Mouse (Mus musculus): ENCODE measurements at regions not wholly inside any gene's neighbourhood (a gene's known extent, or its start where the extent isn't known, plus 50 kb on each side); places are given as distances from the start of the nearest gene placed in this dataset.
A peak's percentile ranks its signal among the peaks of the same experiment; 100 is the strongest.

DNA sequence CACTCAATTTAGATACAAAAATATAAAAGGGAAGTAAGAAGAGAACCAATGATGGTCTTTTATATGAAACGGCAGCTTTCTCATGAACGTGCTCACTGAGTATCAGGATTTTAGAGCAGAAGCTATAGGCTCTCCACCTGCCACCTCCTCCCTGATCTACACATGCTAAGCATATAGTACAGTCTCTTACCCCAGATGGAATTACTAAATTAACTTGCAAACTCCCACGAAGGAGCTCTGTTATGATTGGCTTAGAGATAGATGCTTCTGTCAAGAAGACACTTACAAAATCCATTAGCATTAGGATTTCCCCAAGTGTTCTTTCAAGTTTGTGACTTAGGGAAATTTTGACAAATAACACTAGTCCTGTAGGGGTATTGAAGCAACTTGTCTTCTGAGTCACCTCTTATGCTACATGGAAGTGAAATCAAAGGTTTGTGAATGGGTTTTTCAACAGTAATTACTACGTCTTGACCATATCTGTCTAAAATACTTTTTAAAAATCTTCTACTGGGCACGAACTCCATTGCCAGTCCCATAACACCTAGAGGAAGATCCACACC, 60.6 kb downstream of the Crygs start:
- intact Hi-C loops (cut with DNase I): no loop called here
- DNase-seq: no peak

DNA sequence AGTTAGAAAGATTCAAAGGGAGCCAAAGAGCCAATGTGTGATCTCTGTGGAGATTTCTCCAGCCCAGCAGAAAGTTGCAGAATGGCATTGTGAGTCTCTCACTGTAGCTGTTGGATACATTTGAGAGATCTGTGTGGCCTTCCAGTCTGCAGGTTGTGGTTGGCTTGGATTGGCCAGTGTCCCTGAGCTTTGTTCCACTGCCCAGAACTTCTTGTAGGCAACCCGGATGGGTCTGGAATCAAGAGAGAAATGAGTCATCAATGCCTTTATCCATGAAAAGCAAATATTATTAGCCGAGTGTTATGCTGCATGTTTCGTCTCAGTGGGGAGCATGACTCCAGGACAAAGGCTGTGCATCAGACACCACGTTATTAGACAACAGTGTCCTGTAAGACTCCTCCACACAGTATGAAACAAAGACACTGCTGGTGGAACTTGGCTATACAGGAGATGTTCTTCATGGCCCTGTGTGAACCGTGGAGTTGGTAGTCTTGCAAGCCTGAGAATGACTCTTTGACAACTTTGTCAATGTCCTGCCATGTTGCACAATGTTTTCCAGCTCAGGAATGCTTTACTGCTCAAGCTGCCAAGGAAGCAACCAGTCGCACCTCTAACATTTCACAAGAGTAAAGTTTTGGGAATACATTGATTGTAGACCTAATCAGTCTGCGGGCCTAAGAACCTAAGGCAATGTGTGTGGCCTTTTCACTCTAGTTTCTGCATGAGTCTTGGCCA, 67.1 kb downstream of the Crygs start:
- DNase-seq: no peak
- intact Hi-C loops (cut with DNase I): no loop called here

DNA sequence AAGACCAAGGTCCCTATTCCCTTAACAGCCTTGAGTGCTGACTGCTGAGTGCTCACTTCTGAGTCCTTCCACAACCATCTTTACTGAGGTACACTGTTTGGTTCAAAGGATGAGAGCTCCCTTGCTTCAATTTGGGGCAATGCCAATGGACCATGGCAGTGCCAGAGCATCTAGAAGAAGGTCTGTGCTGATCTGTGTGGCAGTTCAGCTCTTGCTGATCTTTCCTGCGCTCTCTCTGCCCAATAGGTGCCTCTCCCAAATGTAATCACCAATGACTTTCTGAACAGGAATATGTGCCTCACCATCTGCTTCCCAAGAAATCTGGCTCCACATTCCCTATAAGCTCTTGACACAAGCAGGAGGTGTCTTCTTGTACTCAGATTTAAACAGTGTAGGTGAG, 67.9 kb downstream of the Crygs start:
- no peak for DNase-seq
- intact Hi-C loops (cut with DNase I): no loop called here

DNA sequence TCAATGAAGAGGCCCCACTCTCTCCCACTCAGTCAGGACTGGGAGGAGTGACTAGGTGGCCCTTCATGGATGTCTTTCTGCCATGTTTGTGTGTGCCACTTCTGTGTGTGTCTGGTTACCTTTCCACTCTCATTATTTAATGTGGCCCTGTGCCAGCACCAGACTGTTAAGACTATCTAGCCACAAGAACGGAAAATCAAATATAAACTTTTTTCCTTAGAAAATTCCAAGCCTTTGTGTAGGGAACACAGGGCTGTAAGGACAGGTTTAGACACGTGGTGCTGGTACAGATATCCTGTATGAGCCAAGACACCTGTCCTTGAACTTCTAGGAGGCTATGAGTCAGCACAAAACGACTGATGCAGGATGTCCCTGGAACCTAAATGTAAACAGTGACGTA, 69.9 kb downstream of the Crygs start:
- no peak for DNase-seq
- intact Hi-C loops (cut with DNase I): no loop called here

DNA sequence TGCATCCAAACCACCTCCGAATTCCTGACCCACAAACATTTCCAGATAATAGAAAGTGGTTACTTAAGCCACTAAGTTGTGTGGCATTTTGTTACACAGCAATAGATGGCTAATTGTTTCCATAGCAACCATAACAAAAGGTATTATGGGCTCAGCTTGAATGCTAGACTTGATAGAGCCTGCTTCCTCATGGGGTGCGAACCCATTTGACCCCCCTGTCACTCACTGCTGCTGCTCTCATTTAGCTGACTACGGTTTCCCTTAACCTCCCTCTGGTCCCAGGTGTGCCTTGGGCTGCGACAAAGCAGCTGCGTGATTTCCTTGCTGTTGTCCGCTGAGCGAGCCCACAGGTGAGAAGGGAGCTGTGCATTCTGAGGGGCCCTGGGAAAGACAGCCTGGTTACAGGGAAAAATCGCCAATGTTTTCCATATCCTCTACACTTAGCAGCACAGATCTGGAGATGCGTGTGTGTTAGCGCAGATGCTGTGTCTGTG, 76.8 kb downstream of the Crygs start:
- intact Hi-C loops (cut with DNase I): no loop called here
- DNase-seq: no peak

DNA sequence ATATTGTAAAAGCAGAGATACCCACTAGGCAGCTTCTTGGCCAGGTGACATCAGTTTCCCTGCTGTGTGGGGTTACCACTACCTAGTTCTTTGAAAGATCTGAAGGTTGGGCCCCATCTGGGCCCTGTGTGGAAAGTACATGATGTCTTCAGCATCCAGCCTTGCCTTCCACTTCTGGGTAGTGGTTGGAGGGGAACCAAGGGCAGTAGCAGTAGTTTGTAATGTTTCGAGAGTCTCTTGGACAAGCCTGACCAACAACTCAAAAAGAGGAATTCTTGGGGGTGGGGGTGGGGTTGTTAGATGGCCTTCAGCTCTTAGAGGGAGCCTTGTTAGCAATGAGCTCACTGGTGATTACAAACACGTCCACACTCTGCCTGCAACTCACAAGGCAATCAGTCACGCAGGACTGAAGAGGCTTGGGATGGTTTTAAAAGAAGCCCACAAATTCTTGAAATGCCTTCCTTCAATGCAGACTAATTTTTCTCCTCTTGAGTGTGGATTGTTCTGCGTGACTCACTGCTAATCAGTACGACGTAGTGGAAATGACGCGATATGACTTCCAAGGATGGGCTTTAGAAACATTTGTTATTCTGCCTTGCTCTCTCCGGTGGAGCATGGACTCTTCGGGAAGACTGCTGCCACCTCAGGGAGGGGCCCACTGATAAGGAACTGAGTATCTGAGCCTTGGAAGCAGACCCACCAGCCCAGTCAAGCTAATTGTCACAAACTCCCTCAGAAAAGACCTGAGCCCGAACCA, 76.9 kb upstream of the Dgkg start:
- no peak for DNase-seq
- intact Hi-C loops (cut with DNase I): no loop called here

DNA sequence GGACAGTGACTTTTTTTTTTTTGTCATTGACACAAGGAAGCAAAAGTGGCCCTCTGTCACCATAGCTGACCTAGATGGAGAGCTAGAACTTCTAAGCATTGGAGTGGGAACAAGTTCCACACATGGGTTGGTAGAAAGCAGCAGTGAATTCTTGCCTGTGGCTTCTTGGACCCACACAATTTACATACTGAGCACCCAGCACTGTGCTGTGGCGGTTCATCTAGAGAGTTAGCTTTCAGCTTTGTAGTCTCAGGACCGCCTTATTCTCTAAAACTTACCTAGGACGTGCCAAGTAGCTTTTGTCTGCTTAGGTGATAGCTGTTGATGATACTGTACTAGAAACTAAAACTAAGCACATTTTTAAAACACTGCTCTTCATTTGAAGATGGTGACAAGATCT, 72.1 kb upstream of the Dgkg start:
- intact Hi-C loops (cut with DNase I): no loop called here
- no peak for DNase-seq

DNA sequence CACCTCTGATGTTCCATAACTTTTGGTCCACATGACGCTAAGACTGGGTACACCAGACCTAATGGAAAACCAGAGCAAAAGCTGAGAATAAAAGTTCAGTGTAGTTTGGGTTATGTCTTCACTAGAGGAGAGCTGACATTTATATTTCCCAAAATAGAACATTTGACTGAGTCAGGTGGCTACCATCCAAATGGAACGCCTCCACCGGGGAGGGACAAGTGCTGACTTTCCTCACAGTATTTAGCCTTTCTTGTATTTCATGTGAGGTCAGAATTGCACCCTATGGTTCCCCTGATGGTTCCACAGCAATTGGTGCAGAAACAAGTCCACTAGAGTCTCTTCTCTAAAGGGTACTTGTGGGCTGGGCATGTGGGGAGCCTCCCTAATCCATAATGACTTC, 68.2 kb upstream of the Dgkg start:
- intact Hi-C loops (cut with DNase I): no loop called here
- no peak for DNase-seq

DNA sequence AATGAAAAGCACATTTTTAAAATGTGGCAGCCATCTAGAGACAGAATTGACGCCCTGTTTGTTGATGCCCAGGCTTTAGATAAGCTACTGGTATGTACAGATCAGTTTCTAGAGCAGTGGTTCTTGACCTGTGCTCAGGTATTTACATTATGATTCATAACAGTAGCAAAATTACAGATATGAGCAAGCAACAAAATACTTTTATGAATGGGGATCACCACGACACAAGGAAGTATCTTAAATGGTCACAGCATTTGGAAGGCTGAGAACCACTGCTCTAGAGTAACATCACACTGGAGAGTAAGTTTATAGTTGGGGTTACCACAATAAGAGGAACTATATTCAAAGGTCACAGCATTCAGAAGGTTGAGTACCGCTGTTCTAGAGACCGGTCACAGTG, 66.3 kb upstream of the Dgkg start:
- no peak for DNase-seq
- intact Hi-C loops (cut with DNase I): no loop called here

DNA sequence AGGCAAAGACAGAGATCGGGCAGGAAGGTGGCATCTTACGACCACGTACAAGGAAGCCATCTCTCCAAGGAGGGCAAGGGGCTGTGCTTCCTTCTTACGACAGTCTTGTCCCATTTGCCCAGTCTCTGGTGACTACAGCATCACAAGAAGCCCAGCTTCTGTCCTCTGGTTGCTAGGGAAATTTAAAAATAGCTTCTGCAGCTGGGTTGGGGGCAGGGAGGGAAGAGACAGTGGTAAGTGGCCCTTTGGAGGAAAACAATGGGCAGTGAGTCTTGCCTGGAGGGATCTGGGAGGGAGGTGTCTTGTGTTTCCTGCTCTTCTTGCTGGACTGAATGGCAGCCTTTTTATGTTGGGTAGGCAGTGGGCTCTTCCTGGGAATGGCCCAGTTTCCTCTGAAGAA, 62.8 kb upstream of the Dgkg start:
- no peak for DNase-seq
- intact Hi-C loops (cut with DNase I): no loop called here

DNA sequence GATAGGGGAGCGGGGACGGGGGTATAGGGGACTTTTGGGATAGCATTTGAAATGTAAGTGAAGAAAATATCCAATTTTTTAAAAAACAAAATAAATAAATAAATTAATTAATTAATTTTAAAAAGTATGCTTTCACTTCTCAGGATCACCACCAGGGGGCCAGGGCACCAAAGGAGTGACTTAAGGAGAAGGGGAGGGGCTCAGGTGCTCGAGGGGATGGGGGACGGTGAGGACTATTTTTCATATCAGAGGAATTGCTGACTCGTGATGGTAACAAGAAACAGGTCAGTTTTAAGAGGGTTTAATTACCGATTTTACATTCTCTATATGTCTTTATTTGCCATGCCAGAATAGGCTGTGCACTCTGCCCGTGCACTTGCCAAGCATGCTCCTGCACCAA, 62.3 kb upstream of the Dgkg start:
- intact Hi-C loops (cut with DNase I): no loop called here
- DNase-seq: peak; percentile 12

DNA sequence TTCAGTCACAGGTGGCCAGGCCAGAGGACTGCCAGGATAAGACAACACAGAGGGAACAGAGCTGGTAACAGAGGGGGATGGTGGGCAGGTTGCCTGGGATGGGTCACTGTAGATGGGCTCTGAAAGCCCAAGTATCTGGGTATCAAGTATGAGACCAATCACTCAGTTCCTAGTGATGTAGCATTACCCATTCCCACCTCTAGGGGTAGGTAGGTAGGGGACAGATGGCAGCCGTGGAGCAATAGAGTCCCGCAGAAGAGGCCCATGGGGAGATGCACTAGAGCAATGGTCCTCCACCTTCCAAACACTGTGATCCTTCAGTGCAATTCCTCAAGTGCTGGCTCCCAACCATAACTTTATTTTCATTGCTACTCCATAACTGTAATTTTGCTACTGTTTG, 60.4 kb upstream of the Dgkg start:
- intact Hi-C loops (cut with DNase I): no loop called here

DNA sequence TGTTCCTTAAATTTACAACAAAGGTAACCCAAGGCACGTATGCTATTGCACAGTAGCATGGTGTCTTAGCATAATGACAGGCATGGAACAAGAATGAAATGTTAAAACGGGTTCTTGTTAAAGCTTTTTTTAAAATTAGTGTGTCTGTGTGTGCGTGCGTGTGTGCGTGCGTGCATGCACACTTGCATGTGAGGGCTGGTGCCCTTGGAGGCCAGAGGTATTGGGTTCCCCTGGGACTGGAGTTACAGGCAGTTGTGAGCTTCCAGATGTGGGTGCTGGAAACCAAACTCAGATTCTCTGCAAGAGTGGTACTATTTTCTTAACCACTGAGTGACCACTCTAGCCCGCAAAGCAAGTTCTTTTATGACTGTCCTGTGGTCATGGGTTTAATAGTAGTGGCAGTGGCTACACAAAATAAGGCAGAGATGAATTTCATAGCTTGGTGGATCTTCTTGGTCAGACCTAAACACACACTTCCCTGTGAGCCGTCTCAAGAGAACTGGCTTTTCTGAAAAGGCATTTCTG, 59.3 kb upstream of the Dgkg start:
- DNase-seq: no peak
- intact Hi-C loops (cut with DNase I): no loop called here

More for the DNA sequence above, 60.4 kb upstream of the Dgkg start:
- DNase-seq: no peak

DNA sequence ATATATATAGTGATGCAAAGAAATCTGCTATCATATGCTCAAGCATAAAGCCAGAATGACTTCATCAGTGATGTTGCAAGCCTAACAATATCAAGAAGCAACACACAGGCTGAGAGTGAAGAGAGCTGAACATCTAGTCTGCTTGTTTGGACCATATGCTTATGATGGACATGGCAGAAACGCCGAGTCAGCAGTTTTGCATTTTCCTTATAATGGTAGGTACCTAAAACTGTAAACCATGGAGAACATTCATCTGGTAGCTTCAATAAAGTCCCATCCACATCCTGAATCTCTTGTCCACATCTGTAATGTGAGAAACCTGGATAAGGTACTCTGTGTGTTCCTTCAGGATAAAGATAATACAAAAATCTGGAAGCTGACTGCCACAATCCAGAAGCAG, 57.3 kb upstream of the Dgkg start:
- intact Hi-C loops (cut with DNase I): no loop called here
- DNase-seq: no peak

DNA sequence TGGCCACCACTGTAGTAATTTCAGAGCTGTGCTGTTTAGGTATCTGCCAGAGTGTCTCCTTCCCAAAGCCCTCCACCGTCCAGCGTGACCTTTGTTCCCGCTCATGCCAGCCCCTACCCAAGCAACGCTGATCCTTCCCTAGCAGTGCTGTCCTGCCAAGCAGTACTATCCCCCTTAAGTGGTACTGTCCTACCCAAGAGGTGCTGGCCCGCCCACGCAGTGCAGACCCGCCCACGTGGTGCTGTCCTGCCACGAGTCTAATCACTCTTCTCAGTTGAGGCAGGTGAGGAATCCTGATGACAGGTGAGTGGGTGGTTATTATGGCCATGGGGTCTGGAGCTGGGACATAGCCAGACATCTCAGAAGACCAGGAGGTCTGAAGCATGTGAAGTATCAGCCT, 51.7 kb upstream of the Dgkg start:
- intact Hi-C loops (cut with DNase I): no loop called here
- no peak for DNase-seq
